Mouse (Mus musculus) cerebellum, adult 9-10 months (tissue): ENCODE measurements around the gene Trub2.

Experiments
- DNase-seq: peaks from one replicate; pipeline ENCODE4 v3.0.0; 2022

The Trub2 gene

GRCm38 (mm10) chr2:29718581-29718980, 69.7 kb downstream of the Trub2 start:
- DNase-seq = no peak

DNA sequence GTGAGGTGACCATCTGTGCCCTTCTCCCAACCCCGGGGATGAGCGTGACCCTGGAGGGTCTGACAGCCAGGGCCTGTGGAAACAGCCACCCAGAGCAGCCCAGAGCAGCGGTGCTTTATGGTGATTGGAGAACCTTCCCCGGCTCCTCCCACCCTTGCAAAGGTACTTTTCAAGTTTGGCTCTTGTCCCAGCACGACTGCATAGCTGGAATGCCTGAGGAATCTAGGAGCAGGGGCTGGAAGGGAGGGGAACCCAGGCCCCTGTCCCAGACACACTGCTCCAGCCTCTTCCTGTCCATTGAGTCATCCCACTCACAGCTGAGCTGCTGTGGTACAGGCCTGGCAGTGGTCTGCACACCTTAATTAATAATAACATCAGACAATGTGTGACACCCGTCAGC, 71.6 kb downstream of the Trub2 start:
- no peak for DNase-seq

- DNase-seq = no peak
Observed at GRCm38 (mm10) chr2:29716143-29716542, 72.2 kb downstream of the Trub2 start.

GRCm38 (mm10) chr2:29714127-29714526, 74.2 kb downstream of the Trub2 start:
- no peak for DNase-seq

GRCm38 (mm10) chr2:29713501-29713900, 74.8 kb downstream of the Trub2 start:
- no peak for DNase-seq

- DNase-seq = no peak
Observed at GRCm38 (mm10) chr2:29711877-29712276, 76.4 kb downstream of the Trub2 start.
